Mouse (Mus musculus) CD4-positive, CD25-positive, alpha-beta regulatory T cell, adult 9 weeks (primary cell): Measurements from ENCODE around the gene Clec4a3. TPM values are rescaled to one million over a fixed set of nuclear protein-coding genes. Genes with fewer than 3 reads are reported as not detected.

Source experiments
- polyA plus RNA-seq: library from polyadenylated mRNA; unstranded; fragments of 100-300 nt; shearing (Covaris generic); gene quantifications from one replicate; pipeline ENCODE4 v1.2.1, GENCODE M21; 2017

Gene Clec4a3
- polyA plus RNA-seq = 0.24 TPM

DNA sequence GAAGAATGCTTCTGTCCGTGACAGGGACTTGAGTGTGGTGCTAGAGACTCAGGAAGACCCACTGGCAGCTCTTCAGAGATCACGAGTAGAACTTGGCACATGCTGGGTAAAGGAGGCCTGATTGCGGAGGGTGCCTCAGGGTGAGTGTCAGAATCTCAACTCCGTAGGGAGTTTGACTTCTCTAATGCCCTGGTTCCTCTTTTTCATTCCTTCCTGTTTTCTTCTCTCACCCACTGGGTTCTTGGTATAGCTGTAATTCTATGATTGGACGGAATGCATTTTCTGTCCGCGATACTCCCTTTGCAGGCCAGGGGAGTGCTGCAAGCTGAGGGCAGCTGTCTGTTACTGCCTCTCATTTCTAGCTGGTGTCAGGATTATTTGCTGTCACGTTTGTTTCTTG, at the start of gene Clec4a3:
Gene Clec4a3, plus strand, starts transcription at position 115 of the 400 bp plus-strand sequence.

DNA sequence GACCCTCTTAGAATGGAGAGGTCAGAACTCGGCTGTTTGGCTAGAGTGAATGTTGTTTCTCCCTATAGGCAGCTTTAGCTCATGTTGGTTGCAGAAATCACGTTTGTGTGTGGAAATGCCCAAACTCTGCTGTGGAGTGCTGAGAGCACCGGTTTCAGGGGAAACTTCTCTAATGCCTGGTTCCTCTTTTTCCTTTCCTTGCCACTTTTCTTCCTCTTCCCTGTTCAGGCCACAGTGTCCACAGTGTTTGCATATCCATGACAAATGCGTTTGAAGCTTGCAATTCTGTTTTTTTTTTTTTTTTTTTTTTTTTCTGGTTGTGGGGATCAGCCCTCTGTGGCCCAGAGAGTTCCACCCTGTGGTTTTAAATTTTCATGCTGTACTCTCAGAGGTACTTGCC, 30.9 kb upstream of the Clec4a3 start, which contains the start of gene Clec4a1:
Gene Clec4a1, plus strand, starts transcription at position 398 of the 400 bp plus-strand sequence.

DNA sequence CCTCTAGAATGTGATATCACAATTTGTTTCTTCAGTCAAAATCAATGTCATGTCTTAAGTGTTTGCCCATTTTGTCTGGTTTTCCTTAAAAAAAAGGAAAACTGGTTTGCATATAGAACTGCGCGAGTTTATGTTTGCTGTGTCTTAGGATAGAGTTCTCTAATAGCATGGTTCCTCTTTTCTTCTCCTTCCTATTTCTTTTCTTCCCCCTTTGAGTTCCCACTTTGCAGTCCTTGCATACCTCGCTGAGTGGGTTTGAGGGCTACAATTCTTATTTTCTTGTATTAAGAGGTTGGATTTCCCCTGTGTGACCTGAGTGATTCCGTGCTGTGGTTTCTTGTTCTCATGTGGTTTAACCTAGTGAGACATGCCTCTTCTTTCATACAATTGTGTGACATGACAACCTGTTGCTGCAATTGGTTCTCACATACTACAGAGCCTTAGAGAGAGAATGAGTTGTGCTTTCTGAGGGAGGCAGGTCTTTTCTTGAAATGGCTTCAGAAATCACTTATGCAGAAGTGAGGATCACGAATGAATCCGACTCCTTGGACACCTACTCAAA, 37.6 kb downstream of the Clec4a3 start, which contains the start of gene Clec4a4:
Gene Clec4a4, plus strand, starts transcription at position 492 of the 562 bp plus-strand sequence.

Other genes starting within 250 kb of the Clec4a3 start
- gene Nanog, start 245.0 kb upstream of the Clec4a3 start, polyA plus RNA-seq = not detected
- 99.6 TPM for gene Slc2a3, start 150.9 kb upstream of the Clec4a3 start, polyA plus RNA-seq
- 6.1 TPM for gene Foxj2, start 132.6 kb upstream of the Clec4a3 start, polyA plus RNA-seq
- 0.22 TPM for gene C3ar1, start 96.4 kb upstream of the Clec4a3 start, polyA plus RNA-seq
- 41.2 TPM for gene Necap1, start 78.0 kb upstream of the Clec4a3 start, polyA plus RNA-seq
- gene Clec4a1, start 30.7 kb upstream of the Clec4a3 start, polyA plus RNA-seq = 0.24 TPM
- gene Clec4a4, start 37.9 kb downstream of the Clec4a3 start, polyA plus RNA-seq = not detected
- not detected for gene Clec4b1, start 97.4 kb downstream of the Clec4a3 start, polyA plus RNA-seq
- 0.91 TPM for gene Clec4a2, start 153.9 kb downstream of the Clec4a3 start, polyA plus RNA-seq
- gene Clec4b2, start 220.4 kb downstream of the Clec4a3 start, polyA plus RNA-seq = not detected